Mouse (Mus musculus) neural tube, embryonic 14.5 days (tissue): ENCODE measurements around the gene Art4. TPM values are rescaled to one million over a fixed set of nuclear protein-coding genes. Genes with fewer than 3 reads are reported as not detected.

ENCODE experiments used
- ATAC-seq: fragments of 200-750 bp; cut with Nextera tagmentation; 2 replicates; pipeline ENCODE4 v1.8.0; 2017; ENCODE audit warnings: low read depth, mild to moderate bottlenecking, moderate TSS enrichment, moderate library complexity
- H3K27ac ChIP-seq: fragments of 300-500 bp; sonication (generic); 2 replicates; pipeline ENCODE4 v1.5.1; 2014; ENCODE audit warnings: low read depth, mild to moderate bottlenecking, control low read depth, low read length, moderate library complexity, mixed read lengths
- H3K27me3 ChIP-seq: fragments of 300-500 bp; sonication (generic); 2 replicates; pipeline ENCODE4 v1.6.1; 2014; ENCODE audit warnings: low read length; ENCODE audit not compliant: control insufficient read depth, insufficient read depth
- H3K36me3 ChIP-seq: fragments of 300-500 bp; sonication (generic); 2 replicates; pipeline ENCODE4 v1.6.1; 2014; ENCODE audit warnings: low read length, mixed read lengths; ENCODE audit not compliant: control insufficient read depth, insufficient read depth
- H3K4me1 ChIP-seq: fragments of 300-500 bp; sonication (generic); 2 replicates; pipeline ENCODE4 v1.6.1; 2014; ENCODE audit warnings: low read length; ENCODE audit not compliant: control insufficient read depth, insufficient read depth
- H3K4me2 ChIP-seq: fragments of 300-500 bp; sonication (generic); 2 replicates; pipeline ENCODE4 v1.6.1; 2014; ENCODE audit warnings: mild to moderate bottlenecking, low read depth, low read length, control low read depth
- H3K4me3 ChIP-seq: fragments of 300-500 bp; sonication (generic); 2 replicates; pipeline ENCODE4 v1.5.1; 2014; ENCODE audit warnings: low read depth, low read length, control low read depth, mixed read lengths
- H3K9ac ChIP-seq: fragments of 300-500 bp; sonication (generic); replicated peaks from 2 replicates; pipeline ENCODE4 v1.6.1; 2014; ENCODE audit warnings: low read depth, mild to moderate bottlenecking, control low read depth, low read length, mixed read lengths
- H3K9me3 ChIP-seq: fragments of 300-500 bp; sonication (generic); 2 replicates; pipeline ENCODE4 v1.6.1; 2016; ENCODE audit warnings: low read length; ENCODE audit not compliant: control insufficient read depth
- WGBS: fragments of 180-500 bp; shearing (Covaris S2); extraction: QIAGEN DNeasy Blood & Tissue Kit; methylation state at CpG from one replicate; pipeline ENCODE4 v1.1.7; 2014; 5-methylcytosine and 5-hydroxymethylcytosine counted together
- polyA plus RNA-seq: library from polyadenylated mRNA; unstranded; fragments of >200 nt; fragmentation: Nextera tagmentation; extraction: Ambion mirVana; gene quantifications from 2 replicates; pipeline ENCODE4 v1.2.1, GENCODE M21; 2014

Gene Art4
- 0.23 TPM in 1 of 2 replicates, not detected in the other for polyA plus RNA-seq

GRCm38 (mm10) chr6:136857186-136857872, at the start of gene Art4:
Gene Art4 (minus strand): TSS chr6:136857733.
- WGBS, result 80% methylated on average over 18 of the region's 18 CpGs
- no peak within 1 kb of the TSS for H3K27ac ChIP-seq
- no peaks in the 10 kb centered on the region for H3K27me3 ChIP-seq
- no peaks in the 10 kb centered on the region for H3K9me3 ChIP-seq
- no peak within 1 kb of the TSS for H3K4me3 ChIP-seq
- ATAC-seq, result no peak
- no peak within 1 kb of the TSS for H3K9ac ChIP-seq
- no peak within 1 kb of the TSS for H3K4me2 ChIP-seq
- no peaks in the 10 kb centered on the region for H3K4me1 ChIP-seq
- no peaks in the 10 kb centered on the region for H3K36me3 ChIP-seq

GRCm38 (mm10) chr6:136906937-136907293, 49.4 kb upstream of the Art4 start:
- 81% methylated on average over 10 of the region's 10 CpGs for WGBS
- no peaks in the 10 kb centered on the region for H3K36me3 ChIP-seq
- no peaks in the 10 kb centered on the region for H3K27me3 ChIP-seq
- ATAC-seq, result no peak
- H3K4me1 ChIP-seq, result no peaks in the 10 kb centered on the region
- no peak overlapping the region for H3K9ac ChIP-seq
- no peaks in the 10 kb centered on the region for H3K9me3 ChIP-seq
- H3K4me2 ChIP-seq, result no peak overlapping the region
- H3K4me3 ChIP-seq, result no peak overlapping the region
- H3K27ac ChIP-seq, result no peak overlapping the region

GRCm38 (mm10) chr6:136906283-136906936, 48.9 kb upstream of the Art4 start:
- no peaks in the 10 kb centered on the region for H3K36me3 ChIP-seq
- no peak for ATAC-seq
- H3K27me3 ChIP-seq, result no peaks in the 10 kb centered on the region
- H3K9ac ChIP-seq, result no peak overlapping the region
- no peak overlapping the region for H3K27ac ChIP-seq
- no peaks in the 10 kb centered on the region for H3K4me1 ChIP-seq
- WGBS, result 89% methylated on average over 19 of the region's 19 CpGs
- no peaks in the 10 kb centered on the region for H3K9me3 ChIP-seq
- no peak overlapping the region for H3K4me3 ChIP-seq
- H3K4me2 ChIP-seq, result no peak overlapping the region

- WGBS, result 66% methylated on average over 8 of the region's 8 CpGs
Measured at GRCm38 (mm10) chr6:136903885-136904470, 46.4 kb upstream of the Art4 start.

GRCm38 (mm10) chr6:136902527-136902926, 45.0 kb upstream of the Art4 start:
- Histone ChIP-seq H3K9ac (no peak overlapping the region), H3K4me3 (no peak overlapping the region), H3K27ac (no peak overlapping the region), H3K36me3 (no peaks in the 10 kb centered on the region), H3K4me2 (no peak overlapping the region), H3K4me1 (no peaks in the 10 kb centered on the region), H3K9me3 (no peaks in the 10 kb centered on the region), H3K27me3 (no peaks in the 10 kb centered on the region)
- 91% methylated on average over 9 of the region's 9 CpGs for WGBS
- no peak for ATAC-seq

More at GRCm38 (mm10) chr6:136903885-136904470, 46.4 kb upstream of the Art4 start:
- no peak overlapping the region for H3K4me3 ChIP-seq
- H3K4me2 ChIP-seq, result no peak overlapping the region
- H3K9ac ChIP-seq, result no peak overlapping the region
- no peaks in the 10 kb centered on the region for H3K36me3 ChIP-seq
- no peak for ATAC-seq
- no peaks in the 10 kb centered on the region for H3K4me1 ChIP-seq
- H3K9me3 ChIP-seq, result no peaks in the 10 kb centered on the region
- H3K27me3 ChIP-seq, result no peaks in the 10 kb centered on the region
- H3K27ac ChIP-seq, result no peak overlapping the region

GRCm38 (mm10) chr6:136901010-136901409, 43.5 kb upstream of the Art4 start:
- Histone ChIP-seq H3K27ac (no peak overlapping the region), H3K9ac (no peak overlapping the region), H3K27me3 (no peaks in the 10 kb centered on the region), H3K9me3 (no peaks in the 10 kb centered on the region), H3K36me3 (no peaks in the 10 kb centered on the region), H3K4me2 (no peak overlapping the region), H3K4me1 (no peaks in the 10 kb centered on the region), H3K4me3 (no peak overlapping the region)
- ATAC-seq, result no peak
- 87% methylated on average over 2 of the region's 2 CpGs for WGBS

GRCm38 (mm10) chr6:136900369-136901009, 43.0 kb upstream of the Art4 start:
- Histone ChIP-seq H3K4me2 (no peak overlapping the region), H3K9me3 (no peaks in the 10 kb centered on the region), H3K4me1 (no peaks in the 10 kb centered on the region), H3K36me3 (no peaks in the 10 kb centered on the region), H3K27ac (no peak overlapping the region), H3K9ac (no peak overlapping the region), H3K4me3 (no peak overlapping the region), H3K27me3 (no peaks in the 10 kb centered on the region)
- WGBS, result 82% methylated on average over 4 of the region's 4 CpGs
- no peak for ATAC-seq

- Histone ChIP-seq H3K4me3 (no peak overlapping the region), H3K36me3 (no peaks in the 10 kb centered on the region), H3K27ac (no peak overlapping the region), H3K27me3 (no peaks in the 10 kb centered on the region), H3K4me1 (no peaks in the 10 kb centered on the region), H3K9me3 (no peaks in the 10 kb centered on the region), H3K9ac (no peak overlapping the region), H3K4me2 (no peak overlapping the region)
- ATAC-seq, result no peak
- WGBS, result 84% methylated on average over 2 of the region's 2 CpGs
Measured at GRCm38 (mm10) chr6:136898954-136899353, 41.4 kb upstream of the Art4 start.

- Histone ChIP-seq H3K4me1 (no peaks in the 10 kb centered on the region), H3K27ac (no peak overlapping the region), H3K4me3 (no peak overlapping the region), H3K9me3 (no peaks in the 10 kb centered on the region), H3K9ac (no peak overlapping the region), H3K4me2 (no peak overlapping the region), H3K36me3 (no peaks in the 10 kb centered on the region), H3K27me3 (no peaks in the 10 kb centered on the region)
- ATAC-seq, result no peak
- 69% methylated on average over 4 of the region's 4 CpGs for WGBS
Measured at GRCm38 (mm10) chr6:136898222-136898621, 40.7 kb upstream of the Art4 start.
